Mouse (Mus musculus) C2C12 (cell line): ENCODE results near the gene Tnfaip3. TPM values are rescaled to one million over a fixed set of nuclear protein-coding genes. Genes with fewer than 3 reads are reported as not detected.

Experiments
- H3K27me3 ChIP-seq: one replicate; pipeline ENCODE4 v1.6.1; 2011; ENCODE audit not compliant: control insufficient read depth, insufficient read depth, insufficient read length
- H3K36me3 ChIP-seq: one replicate; pipeline ENCODE4 v1.6.1; 2011; ENCODE audit not compliant: control insufficient read depth, insufficient read depth
- H3K4me3 ChIP-seq: one replicate; pipeline ENCODE4 v1.5.1; 2011; ENCODE audit warnings: mild to moderate bottlenecking, control low read depth; ENCODE audit not compliant: poor library complexity, insufficient read depth, severe bottlenecking
- H3K79me2 ChIP-seq: one replicate; pipeline ENCODE4 v1.6.1; 2011; ENCODE audit not compliant: control insufficient read depth, insufficient read depth
- H3K79me3 ChIP-seq: one replicate; pipeline ENCODE4 v1.6.1; 2011; ENCODE audit warnings: low read depth, control low read depth
- H3ac ChIP-seq: one replicate; pipeline ENCODE3; 2011; ENCODE audit warnings: low read depth; ENCODE audit not compliant: control insufficient read depth, insufficient read length
- CEBPB ChIP-seq: IDR thresholded peaks from one replicate; pipeline ENCODE4 v1.6.1; 2011; ENCODE audit warnings: low read depth, mild to moderate bottlenecking, control low read depth, moderate library complexity
- CTCF ChIP-seq: IDR thresholded peaks from one replicate; pipeline ENCODE4 v1.5.1; 2011; ENCODE audit not compliant: control insufficient read depth, insufficient read depth, insufficient read length
- FOSL1 ChIP-seq: IDR thresholded peaks from one replicate; pipeline ENCODE4 v1.8.0; 2011; ENCODE audit warnings: mild to moderate bottlenecking, low read length; ENCODE audit not compliant: poor library complexity, insufficient read depth, severe bottlenecking
- MAX ChIP-seq: IDR thresholded peaks from one replicate; pipeline ENCODE4 v1.6.1; 2011; ENCODE audit warnings: mild to moderate bottlenecking, control low read depth
- MYOD1 ChIP-seq: IDR thresholded peaks from one replicate; pipeline ENCODE4 v1.6.1; 2011; ENCODE audit warnings: low read depth; ENCODE audit not compliant: control insufficient read depth, insufficient read length
- MYOG ChIP-seq: IDR thresholded peaks from one replicate; pipeline ENCODE4 v1.6.1; 2011; ENCODE audit not compliant: control insufficient read depth, insufficient read length; ENCODE audit errors: extremely low read depth
- USF1 ChIP-seq: IDR thresholded peaks from one replicate; pipeline ENCODE4 v1.6.1; 2011; ENCODE audit warnings: low read depth, mild to moderate bottlenecking, control low read depth, moderate library complexity
- polyA plus RNA-seq: library from polyadenylated mRNA; unstranded; fragments of >200 nt; fragmentation: generic; extraction: Trizol; gene quantifications from one replicate; pipeline ENCODE4 v1.2.1, GENCODE M21; 2012; ENCODE audit warnings: missing spikeins

The Tnfaip3 gene
- polyA plus RNA-seq, 1 experiment = 4.3 TPM

DNA sequence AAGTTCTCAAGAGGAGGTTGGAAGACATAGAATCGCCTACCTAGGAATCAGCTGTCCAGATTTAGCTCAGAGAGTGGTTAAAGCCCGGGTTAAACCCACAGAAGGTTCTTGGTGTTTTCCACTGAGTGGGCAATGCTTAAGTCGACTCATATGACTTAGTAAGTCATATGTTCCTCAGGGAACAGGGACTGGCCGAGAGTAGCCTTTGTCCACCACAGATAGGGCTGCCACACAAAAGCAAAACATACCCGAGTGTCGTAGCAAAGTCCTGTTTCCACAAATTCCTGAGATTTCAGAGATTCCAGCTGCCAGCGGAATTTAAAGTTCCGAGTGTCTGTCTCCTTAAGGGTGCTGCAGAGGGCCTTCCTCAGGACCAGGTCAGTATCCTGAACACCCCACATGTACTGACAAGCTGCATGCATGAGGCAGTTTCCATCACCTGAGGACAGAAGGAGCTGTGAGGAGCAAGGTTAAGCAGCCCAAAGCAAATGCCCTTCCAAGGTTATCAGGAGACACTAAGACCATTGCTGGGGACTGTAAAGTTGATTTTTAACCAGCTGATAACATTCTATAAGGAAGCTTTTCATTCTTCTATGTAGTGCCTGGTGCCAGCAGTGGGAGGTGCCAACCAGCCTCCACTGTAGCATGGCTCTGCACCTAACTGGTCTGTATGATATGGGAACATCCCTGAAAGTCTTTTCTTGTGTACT, 7.4 kb downstream of the Tnfaip3 start:
- peaks cover 72% of the 10 kb centered on the region for H3K79me2 ChIP-seq
- peaks cover 87% of the 10 kb centered on the region for H3K36me3 ChIP-seq
- H3K4me3 ChIP-seq = no peak overlapping the region
- H3ac ChIP-seq = no peak overlapping the region
- peaks cover 34% of the 10 kb centered on the region for H3K79me3 ChIP-seq
- H3K27me3 ChIP-seq = no peaks in the 10 kb centered on the region
- no peak for TF ChIP-seq MYOD1
- TF ChIP-seq MYOG = no peak
- no peak for TF ChIP-seq USF1
- TF ChIP-seq FOSL1 = no peak

DNA sequence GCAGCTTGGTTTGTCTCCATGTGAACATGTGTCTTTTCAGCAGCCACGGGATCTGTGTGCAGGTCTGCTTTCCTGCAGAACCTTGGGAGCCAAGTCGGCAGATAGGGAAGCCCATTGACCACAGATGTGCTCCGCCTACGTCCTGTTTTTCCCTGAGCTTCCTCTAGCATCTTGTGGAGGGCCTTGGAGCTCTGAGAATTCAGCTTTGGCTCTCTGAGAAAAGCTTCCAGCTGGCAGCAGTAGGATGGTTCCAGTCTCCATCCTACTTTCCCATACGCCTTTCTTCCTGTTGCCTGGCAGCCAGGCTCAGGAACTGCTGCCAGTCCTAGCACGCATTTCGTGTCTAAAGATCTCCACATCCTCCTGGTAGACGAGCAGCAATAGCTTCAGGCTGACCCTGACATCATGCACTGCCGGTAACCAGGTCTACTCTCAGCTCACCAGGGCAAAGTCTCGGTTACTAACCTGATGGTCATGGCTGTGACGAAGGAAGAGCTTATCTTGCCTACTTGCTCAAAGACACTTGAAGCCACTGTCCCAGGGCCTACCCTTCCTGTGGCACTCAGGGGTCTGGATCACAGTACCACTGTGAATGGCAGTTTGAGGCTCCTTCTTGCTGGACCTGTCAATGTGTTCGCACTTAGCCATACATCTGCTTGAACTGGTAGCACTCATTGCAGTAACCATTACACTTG, 13.2 kb downstream of the Tnfaip3 start:
- TF ChIP-seq MYOG (no peak), MAX (no peak), CTCF (no peak), USF1 (no peak), FOSL1 (no peak), CEBPB (no peak), MYOD1 (no peak)
- no peak overlapping the region for H3K4me3 ChIP-seq
- H3K36me3 ChIP-seq = peaks cover 73% of the 10 kb centered on the region
- no peak overlapping the region for H3ac ChIP-seq
- H3K79me2 ChIP-seq = peaks cover 14% of the 10 kb centered on the region
- H3K27me3 ChIP-seq = no peaks in the 10 kb centered on the region
- H3K79me3 ChIP-seq = no peaks in the 10 kb centered on the region

DNA sequence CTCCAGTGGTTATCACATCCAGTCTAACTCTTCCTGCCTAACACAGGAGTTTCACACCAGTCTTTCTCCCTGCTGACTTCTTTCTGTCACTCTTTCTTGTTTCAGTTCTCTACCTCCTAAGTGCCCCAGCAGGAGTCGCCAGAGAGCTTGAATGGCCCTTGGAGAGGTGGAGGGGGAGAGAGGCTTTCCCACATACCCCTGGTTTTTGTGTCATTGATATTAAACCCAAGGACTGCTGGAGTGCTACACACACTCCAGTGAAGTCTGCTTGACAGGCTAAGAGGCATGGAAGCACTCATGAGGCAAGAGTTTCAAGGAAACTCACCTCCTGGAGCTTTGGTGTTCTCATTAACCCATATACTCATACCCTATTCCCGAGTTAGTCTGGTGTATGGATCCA, 16.0 kb downstream of the Tnfaip3 start:
- Histone ChIP-seq H3K79me2 (no peaks in the 10 kb centered on the region), H3K27me3 (no peaks in the 10 kb centered on the region), H3K36me3 (peaks cover 45% of the 10 kb centered on the region), H3K79me3 (no peaks in the 10 kb centered on the region), H3ac (no peak overlapping the region), H3K4me3 (no peak overlapping the region)
- no peak for TF ChIP-seq MAX

DNA sequence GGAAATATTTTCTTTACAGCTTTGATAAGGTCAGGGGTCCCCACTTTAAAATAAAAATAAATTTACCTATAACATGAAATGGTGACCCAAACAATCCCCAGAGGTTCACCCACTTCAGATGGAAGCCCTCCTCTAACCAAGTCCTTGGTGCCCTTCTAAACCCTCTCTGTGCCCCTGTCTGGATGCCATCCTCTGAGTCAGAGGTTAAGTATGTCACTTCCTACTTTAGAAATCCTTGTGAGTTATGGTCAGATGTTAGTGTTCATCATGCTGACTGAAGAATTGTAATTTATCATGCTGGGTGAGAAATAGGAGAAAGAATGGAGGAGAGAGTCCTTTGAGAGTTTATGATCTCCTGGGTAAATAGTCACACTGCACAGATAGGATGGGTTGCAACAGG, 19.1 kb downstream of the Tnfaip3 start:
- Histone ChIP-seq H3K79me2 (no peaks in the 10 kb centered on the region), H3ac (no peak overlapping the region), H3K4me3 (no peak overlapping the region), H3K36me3 (peaks cover 14% of the 10 kb centered on the region), H3K79me3 (no peaks in the 10 kb centered on the region), H3K27me3 (no peaks in the 10 kb centered on the region)
- TF ChIP-seq MYOD1 = peak; percentile 39
- TF ChIP-seq CTCF = no peak

DNA sequence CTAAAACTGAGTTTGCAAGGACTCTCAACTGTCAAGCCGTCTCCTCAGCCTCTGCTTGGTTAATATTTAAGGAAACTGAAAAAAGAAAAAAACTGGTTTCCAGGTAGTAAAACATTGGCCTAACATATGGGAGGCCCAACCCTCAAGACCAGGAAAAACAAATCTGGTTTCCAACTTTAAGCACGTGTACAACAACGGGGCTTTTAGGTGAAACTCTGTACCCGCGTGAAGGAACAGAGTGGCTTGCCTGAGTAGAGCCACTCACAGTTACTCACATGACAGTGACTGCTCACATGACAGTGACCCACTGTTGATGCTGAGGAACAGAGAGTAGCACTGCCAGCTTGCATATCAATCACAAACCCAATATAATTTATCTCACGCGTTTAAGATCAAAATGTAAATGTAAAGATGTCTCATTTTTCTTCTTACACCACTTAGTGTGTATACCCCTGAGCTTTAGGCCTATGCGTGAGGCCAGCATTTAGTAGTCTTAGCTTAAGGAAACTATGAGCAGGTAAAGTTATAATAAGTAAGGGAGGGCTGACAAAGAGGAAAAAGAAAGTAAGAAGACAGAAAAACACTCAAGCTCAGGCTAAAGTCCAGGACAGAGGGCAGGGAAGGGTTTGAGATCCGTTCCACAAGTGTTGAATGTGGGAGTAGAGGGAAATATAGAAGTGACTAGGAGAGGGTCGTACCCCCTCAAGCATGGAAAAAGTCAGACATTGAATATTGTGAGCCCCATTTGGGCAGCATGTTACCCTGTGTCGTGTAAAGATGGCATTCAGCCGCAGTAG, 19.8 kb downstream of the Tnfaip3 start:
- no peaks in the 10 kb centered on the region for H3K79me3 ChIP-seq
- H3K4me3 ChIP-seq = no peak overlapping the region
- TF ChIP-seq CEBPB (no peak), MAX (no peak), MYOD1 (no peak), FOSL1 (no peak), MYOG (no peak), CTCF (no peak), USF1 (no peak)
- no peak overlapping the region for H3ac ChIP-seq
- no peaks in the 10 kb centered on the region for H3K27me3 ChIP-seq
- H3K79me2 ChIP-seq = no peaks in the 10 kb centered on the region
- H3K36me3 ChIP-seq = peaks cover 8% of the 10 kb centered on the region

DNA sequence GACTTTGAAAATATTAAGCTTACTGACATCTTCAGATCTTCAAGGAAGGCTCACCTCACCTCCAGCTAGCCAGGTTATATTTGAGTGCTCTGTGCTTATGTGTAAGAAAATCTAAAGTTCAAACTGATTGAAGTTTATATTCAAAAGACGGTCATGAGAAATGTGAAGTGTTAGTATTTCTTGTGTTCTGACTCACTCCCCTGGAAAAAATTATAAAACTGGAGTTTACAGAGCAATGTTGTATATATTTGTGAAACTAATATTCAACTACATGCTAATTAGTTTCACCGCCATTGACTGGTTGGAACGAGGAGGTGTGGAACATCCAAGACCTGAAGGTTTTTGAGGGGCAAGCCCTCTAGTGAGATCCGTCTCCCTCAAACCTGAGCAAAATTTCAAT, 22.5 kb downstream of the Tnfaip3 start:
- Histone ChIP-seq H3K4me3 (no peak overlapping the region), H3ac (no peak overlapping the region), H3K36me3 (no peaks in the 10 kb centered on the region), H3K79me3 (no peaks in the 10 kb centered on the region), H3K27me3 (no peaks in the 10 kb centered on the region), H3K79me2 (no peaks in the 10 kb centered on the region)
- TF ChIP-seq FOSL1 (no peak), CTCF (no peak), CEBPB (no peak), MYOG (no peak), MYOD1 (no peak), USF1 (no peak)
